Mouse (Mus musculus) liver, postnatal 0 days (tissue): ENCODE results near the gene Kctd14.

Experiments used
- CTCF ChIP-seq: sonication (generic); IDR thresholded peaks from 2 replicates; pipeline ENCODE4 v1.5.1; 2016; ENCODE audit warnings: antibody characterized with exemption, low read depth
- EP300 ChIP-seq: IDR thresholded peaks from 2 replicates; pipeline ENCODE4 v1.6.1; 2016; ENCODE audit warnings: antibody characterized with exemption, low read depth, mild to moderate bottlenecking

- TF ChIP-seq CTCF (no peak), EP300 (no peak)
Observed at GRCm38 (mm10) chr7:97452196-97452595, 1.1 kb downstream of the Kctd14 start.
